Mouse (Mus musculus) inflammation-experienced regulatory T-cells, adult 6 months (primary cell): ENCODE measurements around the gene Polrmt. TPM values are rescaled to one million over a fixed set of nuclear protein-coding genes. Genes with fewer than 3 reads are reported as not detected.

Experiments
- ATAC-seq: one replicate; pipeline ENCODE4 v1.8.0; 2017
- polyA plus RNA-seq, 3 experiments: library from polyadenylated mRNA; unstranded; fragments of 100-300 nt; shearing (Covaris generic); gene quantifications; one replicate each; pipeline ENCODE4 v1.2.1; 2017

Polrmt gene
- polyA plus RNA-seq, result 10 to 100 TPM; 10.6 to 19.2 (median 17.1) TPM

DNA sequence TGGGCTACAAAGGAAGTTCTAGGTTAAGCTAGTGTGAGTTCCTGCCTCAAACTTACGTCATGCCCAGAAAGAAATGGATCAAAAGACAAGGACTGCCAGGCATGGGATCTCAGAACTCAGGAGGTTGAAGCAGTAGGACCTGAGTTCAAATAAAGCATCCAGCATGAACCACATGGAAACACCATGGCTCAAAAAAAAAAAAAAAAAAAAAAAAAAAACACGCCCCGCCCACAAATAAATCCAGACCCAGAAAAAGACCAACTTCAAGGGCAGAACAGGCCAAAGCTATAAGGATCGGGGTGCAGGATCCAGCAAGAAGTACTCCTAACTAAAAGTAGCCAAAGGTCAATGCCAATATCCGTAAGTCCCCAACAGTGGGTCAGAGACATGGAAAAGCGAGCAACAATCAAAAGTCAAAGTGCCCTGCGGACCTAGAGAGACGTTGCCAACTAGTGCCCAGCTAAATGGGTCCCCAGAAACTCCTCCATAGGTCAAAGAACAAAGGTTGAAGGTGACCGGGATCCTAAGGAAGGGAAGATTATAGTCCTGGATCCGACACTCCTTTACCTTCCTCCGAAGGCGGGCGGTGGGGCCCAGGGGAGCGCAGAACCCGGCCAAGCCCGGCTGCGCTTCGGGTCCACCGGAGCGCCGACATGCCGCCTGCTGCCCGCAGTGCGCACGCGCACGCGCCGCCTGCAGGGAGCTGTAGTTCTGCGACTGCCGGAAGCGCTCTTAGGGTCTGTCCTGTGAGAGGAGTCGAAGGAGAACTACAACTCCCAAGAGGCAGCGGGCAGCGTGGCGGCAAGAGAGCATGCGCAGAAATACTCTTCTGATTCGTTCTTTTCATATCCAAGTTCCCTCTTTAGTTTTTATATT lies at the start of gene Polrmt:
Gene Polrmt (minus strand): TSS at position 684 of the 876 bp plus-strand sequence.
- ATAC-seq, result peak; percentile 99

DNA sequence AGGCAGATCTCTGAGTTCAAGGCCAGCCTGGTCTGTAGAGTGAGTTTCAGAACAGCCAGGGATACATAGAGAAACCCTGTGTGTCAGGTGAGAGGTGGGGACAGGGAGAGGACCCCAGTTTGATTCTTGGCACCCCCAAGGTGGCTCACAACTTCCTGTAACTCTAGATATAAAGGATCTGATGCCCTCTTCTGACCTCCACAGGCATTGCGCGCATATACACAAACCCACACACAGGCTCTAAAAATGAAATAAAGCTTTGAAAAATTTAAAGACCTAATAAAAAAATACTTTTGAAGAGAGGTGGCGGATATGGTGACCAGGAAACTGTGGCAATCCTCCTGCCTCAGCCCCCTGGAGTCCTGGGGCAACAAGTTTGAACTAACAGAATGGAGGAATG lies 49.5 kb upstream of the Polrmt start:
- ATAC-seq, result no peak

DNA sequence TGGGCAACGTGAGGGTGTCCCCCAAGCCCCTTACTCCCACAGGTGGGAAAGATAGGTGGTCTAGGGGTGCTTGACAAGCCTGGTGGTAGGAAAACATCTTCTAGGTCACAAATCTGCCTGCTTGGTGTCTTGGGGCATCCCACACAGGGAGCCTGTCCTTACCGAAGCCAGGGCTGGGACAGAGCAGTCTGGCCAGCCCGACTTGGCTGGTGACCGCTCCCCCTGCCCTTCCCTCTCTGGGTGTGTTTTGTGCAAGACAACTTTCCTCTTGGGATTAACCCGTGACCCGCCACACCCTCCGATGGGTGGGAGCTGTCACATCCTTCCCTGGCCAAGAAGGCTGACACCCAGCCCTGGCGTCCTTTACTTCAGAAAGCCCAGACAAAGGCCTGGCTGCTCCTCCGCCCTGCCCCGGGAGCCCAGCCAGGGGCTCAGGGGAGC lies 48.1 kb upstream of the Polrmt start:
- no peak for ATAC-seq

DNA sequence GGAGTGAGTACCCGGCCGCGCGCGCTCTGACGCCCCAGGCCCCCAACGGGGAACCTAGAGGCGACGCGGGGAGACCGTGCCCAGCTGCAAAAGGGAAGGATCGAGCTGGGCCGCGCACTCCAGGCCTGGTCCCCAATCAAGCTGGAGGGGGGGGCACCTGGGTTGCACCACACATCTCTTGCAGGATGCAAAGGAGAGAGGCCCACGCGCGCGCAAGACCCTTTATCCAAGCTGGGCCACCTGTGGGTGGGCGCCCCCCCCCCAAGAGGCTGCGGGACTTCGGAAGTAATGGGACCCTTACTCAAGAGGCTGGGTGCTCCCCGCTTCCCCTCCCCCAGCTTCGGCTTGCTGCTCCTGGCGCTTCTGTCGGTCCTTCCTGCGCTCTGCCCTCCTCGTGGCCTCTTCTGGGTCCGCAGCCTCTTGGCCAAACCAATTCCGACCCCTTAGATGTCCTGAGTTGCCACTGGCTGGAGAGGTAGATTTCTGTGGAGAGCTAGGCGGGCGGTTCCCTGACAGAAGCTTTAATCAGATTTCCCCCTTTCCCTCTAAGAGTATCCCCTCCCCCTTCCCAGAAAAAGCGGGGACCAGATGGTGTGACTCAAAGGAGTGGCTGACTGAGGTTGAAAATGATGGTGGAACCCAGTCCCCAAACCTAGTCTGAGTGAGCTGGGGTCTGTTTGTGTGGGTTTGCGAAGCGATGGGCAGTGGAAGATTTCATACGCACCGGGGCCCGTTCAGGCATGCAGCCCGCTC lies 47.5 kb upstream of the Polrmt start:
- no peak for ATAC-seq

DNA sequence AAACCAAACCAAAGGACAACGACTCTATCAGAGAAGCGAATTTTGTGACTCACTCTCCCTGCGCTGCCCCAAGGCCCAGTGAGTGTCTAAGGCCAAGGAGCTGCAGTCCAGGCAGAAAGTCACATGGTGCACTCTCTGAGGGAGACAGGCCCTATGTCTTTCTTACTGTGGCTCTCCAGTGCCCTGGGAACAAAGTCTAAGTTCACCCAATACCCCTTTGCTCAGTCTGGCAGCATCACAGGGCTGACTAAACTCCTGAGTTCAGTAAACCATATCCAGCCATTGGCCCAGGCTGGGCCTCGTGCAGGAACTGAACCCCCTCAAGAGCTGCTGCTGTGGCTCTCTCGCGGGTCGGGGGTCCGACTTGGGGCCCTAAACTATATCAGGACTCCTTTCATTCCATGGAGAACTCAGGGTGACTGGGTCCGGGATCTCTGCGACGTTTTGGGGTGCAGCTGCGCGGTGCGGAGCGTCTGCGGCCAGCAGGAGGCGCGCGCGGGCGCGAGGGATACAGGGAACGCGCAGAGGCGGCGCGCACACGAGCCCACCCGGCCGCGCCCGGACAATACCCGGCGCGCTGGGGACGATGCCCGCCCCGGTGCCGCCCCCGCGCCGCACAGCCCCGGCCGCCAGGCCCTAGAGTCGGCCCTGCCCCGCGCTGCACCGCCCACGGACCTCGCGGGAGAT lies 46.8 kb upstream of the Polrmt start, which contains the start of gene Palm:
Gene Palm (plus strand): TSS at position 522 of the 687 bp plus-strand sequence.
- peak; percentile 68 for ATAC-seq

DNA sequence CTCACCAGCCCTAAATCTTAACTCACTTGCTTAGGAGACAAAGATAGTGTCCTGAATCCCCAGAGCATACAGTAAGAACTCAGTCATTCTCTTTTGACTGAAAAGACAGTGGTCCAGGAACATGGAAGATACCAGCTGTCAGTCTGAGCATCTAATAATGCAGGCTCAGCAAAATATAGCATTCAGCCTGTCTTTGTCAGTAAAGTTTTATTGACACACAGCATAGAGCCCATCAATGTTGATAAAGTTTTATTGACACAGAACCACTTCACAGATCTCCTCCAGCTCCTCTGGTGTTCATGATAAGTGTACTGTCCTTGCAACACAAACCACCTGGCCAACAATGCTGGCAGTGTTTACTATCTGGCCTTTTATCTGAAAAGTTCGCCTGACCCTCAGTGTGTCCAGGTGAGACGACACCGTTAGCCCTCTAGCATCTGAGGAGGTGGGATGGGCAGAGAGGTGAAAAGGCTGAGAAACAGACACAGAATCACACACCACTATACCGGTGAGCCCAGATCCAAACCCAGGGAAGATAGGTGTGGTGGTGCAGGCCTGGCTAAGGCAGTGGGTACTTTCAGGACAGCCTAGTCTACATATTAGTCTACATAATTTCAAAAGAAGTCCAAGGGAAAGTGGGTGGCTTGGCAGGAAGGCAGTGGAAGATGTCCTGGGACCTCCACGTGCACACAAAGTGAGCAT lies 46.1 kb upstream of the Polrmt start:
- ATAC-seq, result no peak

DNA sequence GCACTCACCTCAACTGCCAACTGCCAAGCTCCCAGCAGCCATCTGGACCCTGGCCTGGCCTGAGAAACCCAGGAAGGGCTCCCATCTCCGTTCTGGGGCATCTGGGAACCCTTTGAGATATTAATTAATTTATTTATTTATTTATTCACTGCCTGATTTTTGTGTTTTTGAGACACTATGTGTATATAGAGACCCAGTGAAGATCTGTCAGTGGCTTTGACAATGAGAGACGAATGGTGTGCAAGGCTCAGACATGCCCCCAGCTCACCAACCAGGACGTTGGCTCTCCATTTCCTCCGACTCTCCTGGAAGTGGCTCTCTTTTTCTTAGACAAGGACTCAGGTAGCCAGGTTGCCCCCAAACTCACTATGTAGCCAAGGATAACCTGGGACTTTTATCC lies 44.5 kb upstream of the Polrmt start, which contains the start of gene Prss57:
Gene Prss57 (minus strand): TSS at position 101 of the 400 bp plus-strand sequence.
- ATAC-seq, result no peak

DNA sequence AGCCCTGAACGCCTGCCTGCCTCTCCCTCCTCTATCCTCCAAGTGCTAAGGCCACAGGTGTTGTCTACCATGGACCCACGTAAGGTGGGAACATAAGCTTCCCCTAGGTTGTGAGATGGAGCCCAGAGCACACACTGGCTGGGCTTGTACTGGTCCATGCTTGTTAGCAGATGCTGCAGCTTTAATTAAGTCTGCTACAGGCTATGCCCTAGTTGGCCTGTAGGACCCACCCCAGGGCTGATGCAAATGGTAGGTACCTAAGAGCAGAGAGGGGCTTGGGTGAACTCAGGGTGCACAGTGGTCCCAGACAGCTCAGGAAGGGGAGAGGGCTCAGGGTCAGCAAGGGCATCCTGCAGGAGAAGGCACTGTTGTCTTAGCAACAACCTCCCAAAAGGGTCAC lies 43.2 kb upstream of the Polrmt start:
- ATAC-seq, result no peak

DNA sequence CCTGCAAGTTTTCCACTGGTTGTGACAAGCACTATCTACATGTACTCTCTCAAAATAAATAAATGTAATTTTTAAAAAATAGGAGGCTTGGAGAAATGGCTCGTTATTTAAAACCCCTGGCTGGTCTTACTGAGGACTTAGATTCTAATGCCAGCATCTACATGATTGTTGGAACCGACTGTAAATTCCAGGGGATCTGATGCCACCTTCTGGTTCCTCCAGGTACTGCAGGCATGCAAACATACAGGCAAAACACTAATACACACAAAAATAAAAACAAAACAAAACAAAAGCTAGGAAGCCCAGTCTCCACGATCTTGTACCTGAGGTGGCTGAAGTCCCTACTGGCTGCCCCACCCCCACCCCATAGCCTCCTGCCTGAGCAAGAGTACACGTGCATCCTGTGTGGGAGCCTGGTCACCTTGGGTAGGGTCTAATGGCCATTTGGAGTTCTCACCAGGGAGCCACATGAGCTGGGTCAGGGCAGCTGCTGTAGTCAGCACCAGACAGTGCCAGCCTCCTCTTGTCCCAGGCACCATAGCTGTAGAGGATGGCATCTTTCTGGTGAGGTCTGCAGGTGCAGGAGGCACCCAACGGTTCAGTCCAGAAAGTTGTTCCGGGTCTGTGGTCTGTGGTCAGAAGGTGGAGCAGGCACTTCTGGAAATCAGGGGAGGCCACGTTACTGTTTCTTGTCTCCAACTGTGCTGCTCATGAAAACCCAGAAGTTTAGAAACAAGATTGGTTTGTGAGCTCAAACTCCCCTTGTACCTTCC lies 42.2 kb upstream of the Polrmt start:
- ATAC-seq, result peak; percentile 58

DNA sequence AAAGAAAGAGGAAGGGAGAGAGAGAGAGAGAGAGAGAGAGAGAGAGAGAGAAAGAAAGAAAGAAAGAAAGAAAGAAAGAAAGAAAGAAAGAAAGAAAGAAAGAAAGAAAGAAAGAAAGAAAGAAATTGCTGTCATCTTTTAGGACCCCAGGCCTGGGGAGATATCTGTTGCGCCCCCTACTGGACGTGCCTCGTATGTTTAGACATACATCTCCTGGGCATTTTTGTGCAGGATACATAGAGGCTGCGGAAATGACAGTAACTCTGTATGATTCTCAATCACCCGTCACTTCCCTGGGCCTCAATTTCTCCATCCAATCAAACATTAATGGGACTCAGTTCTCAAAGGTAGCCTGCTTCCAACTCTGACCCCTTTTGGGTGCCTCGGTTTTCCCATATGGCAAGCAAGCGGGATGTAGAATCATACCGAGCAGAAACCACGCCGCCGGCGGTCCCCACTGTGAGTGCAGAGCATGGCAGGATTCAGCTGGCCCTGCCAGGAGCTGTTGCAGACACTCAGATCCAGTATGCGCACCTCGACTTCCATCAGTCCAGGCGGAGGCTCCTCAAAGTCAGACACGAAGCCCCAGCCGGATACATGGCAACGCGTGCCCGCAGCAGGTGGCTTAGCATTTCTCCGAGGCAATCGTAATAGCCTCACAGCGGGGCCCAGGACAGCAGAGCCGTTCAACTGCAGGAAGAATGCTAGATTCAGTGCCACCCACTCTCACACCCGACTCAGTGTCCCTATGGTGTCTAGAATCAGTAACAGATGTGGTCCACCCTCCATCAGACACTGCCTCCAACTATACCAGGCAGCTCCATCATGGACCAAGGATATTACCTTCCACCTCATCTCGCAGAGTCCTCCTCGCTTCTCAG lies 37.8 kb upstream of the Polrmt start:
- no peak for ATAC-seq

DNA sequence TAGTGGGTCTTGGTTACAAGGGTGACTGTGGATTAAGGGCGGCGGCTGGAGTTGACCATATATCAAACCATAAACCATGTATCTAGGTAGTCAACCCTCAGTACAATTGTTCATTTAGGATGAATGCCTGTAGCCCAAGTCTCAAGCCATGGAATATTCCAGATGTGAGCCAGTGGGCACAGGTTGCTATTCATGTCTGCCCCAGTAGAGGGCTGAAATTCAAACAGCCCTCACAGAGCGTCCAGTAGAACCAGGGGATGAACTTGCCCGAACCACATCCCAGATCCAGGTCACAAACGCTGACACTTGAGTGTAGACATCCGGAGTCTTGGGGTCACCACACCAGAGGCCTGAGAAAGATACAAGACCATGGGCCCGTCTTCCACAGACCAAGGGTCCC lies 36.7 kb upstream of the Polrmt start:
- no peak for ATAC-seq

DNA sequence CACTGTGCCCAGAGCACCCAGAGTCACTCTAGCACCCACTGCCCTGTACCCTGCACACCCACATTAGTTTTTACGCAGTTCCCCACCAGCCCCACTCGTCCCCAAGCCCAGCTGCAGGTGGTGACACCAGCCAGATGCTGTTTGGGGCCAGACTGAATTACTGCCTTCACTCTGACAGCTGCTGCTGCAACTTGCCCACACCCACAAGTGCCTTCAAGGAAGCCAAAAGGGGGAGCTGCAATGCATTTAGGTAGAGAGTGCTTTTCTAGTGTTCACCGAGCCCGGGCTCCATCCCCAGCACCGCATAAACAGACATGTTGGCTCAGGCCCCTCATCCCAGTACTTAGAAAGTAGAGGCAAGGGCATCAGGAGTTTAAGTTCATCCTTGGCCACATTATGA lies 35.6 kb upstream of the Polrmt start:
- no peak for ATAC-seq

DNA sequence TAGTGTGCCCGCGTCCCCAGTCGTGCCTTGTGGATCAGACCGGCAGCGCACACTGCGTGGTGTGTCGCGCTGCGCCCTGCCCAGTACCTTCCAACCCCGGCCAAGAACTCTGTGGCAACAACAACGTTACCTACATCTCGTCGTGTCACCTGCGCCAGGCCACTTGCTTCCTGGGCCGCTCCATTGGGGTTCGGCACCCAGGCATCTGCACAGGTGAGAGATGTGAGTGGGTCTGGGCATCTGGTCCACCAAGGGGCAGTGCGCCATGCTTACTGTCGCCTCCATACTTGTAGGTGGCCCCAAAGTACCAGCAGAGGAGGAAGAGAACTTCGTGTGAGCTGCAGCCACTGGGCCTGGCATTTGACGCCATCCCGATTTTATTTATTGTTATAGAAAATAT lies 34.8 kb upstream of the Polrmt start:
- ATAC-seq, result no peak

DNA sequence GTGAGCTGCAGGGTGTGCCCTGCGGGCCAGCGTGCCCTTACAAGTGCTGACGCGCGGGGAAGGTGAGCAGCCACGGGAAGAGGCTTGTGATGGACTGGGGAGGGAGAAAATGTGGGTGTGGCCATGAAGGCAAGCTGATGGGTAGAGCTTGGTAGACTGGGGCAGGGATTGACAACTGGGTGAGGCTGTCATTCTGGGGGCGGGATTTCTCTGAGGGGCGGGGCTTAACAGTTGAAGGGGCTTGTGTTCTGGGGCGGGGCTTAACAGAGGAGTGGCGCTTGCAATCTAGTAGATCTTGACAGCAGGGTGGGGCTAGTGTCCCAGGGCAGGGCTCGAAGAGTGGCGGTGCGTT lies 34.3 kb upstream of the Polrmt start:
- ATAC-seq, result peak; percentile 60

DNA sequence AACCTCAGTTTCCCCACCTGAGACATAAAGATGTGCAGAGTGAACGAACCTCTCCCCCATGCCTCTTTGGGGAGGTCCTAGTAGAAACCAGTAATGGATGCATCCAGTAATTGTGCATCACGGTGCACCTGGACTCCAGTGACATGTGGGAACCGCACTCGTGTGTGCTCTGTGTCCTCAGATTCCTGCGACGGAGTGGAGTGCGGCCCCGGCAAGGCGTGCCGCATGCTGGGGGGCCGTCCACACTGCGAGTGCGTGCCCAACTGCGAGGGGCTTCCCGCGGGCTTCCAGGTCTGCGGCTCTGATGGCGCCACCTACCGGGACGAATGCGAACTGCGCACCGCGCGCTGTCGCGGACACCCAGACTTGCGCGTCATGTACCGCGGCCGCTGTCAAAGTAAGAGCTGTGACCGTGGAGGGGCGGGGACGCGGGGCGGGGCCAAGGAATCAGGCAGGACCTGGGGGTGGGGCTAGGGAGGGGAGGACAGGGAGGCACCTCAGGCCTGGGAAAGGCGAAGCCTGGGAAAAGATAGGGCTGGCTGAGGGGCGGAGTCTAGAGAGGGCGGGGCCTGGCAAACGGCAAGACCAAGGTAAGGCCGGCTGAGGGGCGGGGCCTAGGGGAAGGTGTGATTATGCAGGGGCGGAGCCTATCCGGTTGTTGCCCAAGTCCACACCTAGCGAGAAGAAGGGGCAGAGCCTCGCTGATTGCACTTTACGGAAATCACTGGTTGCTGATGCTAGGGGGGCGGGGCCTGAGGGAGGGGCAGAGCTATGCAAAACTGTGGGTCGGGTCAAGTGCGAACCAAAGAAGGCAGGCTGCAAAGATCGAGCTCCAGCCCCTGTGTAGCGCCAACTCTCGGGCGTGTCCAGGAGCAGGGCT lies 33.6 kb upstream of the Polrmt start:
- ATAC-seq, result peak; percentile 82

DNA sequence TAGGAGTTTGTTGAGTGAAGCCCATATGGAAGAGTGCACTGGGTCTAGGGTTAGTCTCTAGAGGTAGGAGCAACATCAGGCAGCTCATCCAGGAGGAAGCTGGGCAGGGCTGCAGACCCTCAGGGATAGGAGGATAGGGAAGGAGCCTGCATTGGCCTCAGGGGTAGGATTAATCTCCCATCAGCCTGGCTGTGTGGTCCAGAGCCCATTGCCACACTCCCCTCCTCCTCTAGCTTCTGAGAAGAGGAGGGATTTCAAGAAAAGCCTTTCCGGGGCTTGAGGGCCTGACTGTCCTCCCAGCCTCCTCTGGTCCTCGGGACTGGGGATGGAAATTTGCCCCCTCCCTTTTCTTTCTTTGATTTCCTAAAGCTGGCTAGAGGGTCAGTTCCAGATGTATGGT lies 32.8 kb upstream of the Polrmt start:
- no peak for ATAC-seq

DNA sequence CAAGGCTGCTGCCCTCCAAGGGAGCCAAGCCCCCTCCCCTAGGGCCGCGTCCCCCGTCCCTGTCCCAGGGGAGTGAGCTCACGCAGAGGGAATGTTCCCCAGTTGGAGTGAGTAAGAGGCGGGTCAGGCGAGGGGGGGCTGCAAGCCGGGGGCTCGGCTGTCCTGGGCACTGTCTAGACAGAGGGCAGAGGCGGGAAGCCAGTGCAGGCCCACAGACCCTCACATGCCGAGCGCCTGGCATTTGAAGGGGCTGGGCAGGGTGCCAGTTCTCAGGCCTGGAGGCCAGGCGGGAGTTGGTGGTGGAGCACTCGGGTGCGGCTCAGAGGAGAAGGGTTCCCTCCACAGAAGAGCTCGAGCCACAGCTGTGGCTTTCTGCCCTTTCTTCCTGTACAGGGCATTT lies 31.6 kb upstream of the Polrmt start:
- no peak for ATAC-seq

DNA sequence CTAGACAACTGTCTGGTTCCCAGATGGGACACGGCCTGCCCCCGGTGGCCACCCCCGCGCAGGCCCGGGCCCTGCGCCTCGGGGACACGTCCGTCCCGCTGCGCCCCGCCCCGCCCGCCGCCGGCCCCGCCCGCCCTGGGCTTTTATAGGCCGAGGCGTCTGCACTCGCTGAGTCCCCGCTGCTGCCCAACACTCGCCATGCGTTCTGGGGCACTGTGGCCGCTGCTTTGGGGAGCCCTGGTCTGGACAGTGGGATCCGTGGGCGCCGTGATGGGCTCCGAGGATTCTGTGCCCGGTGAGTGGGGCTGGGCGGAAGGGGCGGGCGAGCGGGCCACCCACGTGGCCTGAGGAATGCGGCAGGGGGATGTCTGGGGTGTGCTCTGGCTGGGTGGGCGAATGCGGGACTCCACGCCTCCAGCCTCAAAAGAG lies 30.7 kb upstream of the Polrmt start, which contains the start of gene Fstl3:
Gene Fstl3 (plus strand): TSS at position 170 of the 429 bp plus-strand sequence.
- ATAC-seq, result no peak
